In the genomic region with DNA sequence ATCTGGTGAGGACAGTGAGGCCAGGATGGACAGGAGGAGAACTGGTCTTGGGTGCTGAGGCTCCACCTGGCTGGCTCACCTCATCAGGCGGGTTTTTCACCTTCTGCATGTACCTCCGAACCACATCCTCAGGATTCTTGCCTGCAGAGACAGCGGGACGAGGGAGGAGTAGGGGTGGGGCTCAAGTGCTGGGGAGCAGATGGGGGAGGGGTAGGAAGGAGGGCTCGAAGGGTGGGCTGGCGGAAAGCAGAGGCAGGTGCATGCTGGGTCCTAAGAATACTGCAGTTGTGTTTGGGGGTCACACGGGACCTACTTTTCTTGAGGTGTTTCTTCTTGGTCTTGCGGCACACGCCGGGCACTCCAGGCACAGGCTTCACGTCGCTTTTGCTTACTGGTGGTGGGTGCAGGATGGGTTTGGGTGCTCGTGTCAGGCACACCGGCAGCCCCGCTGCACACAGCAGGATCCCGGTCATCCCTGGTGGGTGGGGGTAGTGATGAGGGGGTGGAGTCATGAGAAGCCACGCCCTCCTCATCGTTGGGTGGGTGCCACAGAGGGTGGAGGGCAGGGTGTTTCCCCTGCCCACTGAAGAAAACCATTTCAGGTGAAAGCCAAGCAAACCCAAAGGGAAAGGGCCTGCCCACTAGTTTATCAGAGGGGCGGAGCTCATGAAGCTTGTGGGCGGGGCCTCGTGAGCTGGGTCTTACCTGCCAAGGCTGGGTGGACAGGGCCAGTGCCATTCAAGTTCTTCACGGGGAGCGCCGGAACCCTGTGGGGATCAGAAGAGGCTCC, we compare ENCODE assay signal across 17 mouse cellular contexts. TPM values are rescaled to one million over a fixed set of nuclear protein-coding genes. Genes with fewer than 3 reads are reported as not detected.
DNase-seq lines count a peak whose midpoint lies in the region; ATAC-seq and TF ChIP-seq lines count a peak whose summit lies in the region.
"Had no signal": no experiment of that assay in that cellular context is flagged by ENCODE, and none has a peak within 500 bp of the region (broad histone marks: within the 10 kb centered on the region; RNA-seq: fewer than 3 reads in every experiment).

No protein-coding gene starts in this region.

- TF ChIP-seq CTCF in ES-Bruce4 (IDR thresholded peaks at IDR 0.05; ENCODE audit: low read depth, low read length), result no peak
- no peak for TF ChIP-seq CTCF in hindbrain, postnatal 0 days (IDR thresholded peaks at IDR 0.05; ENCODE audit: low read depth)

- peaks cover 66% of the 10 kb centered on the region for H3K27me3 ChIP-seq in hindbrain, embryonic 10.5 days (ENCODE audit: insufficient read depth, poor library complexity, severe bottlenecking)
- H3K27me3 ChIP-seq in hindbrain, embryonic 12.5 days, result peaks cover 51% of the 10 kb centered on the region
- H3K27me3 ChIP-seq in neural tube, embryonic 12.5 days (replicated peaks), result peaks cover 42% of the 10 kb centered on the region
- H3K27me3 ChIP-seq in neural tube, embryonic 15.5 days (replicated peaks), result peaks cover 36% of the 10 kb centered on the region
- H3K27me3 ChIP-seq in ES-Bruce4 (ENCODE audit: control insufficient read depth, insufficient read depth, low read length, poor library complexity, severe bottlenecking), result no peaks in the 10 kb centered on the region
- H3K27me3 ChIP-seq in embryonic facial prominence, embryonic 15.5 days, result peaks cover 22% of the 10 kb centered on the region
- H3K27me3 ChIP-seq in hindbrain, postnatal 0 days (ENCODE audit: insufficient read depth, low read length), result no peaks in the 10 kb centered on the region
- H3K27me3 ChIP-seq: CH12.LX had no signal

- H3K27ac ChIP-seq in hindbrain, embryonic 10.5 days, result no peak overlapping the region
- no peak overlapping the region for H3K27ac ChIP-seq in hindbrain, embryonic 12.5 days
- H3K27ac ChIP-seq in neural tube, embryonic 12.5 days, result no peak overlapping the region
- H3K27ac ChIP-seq in neural tube, embryonic 15.5 days (replicated peaks), result no peak overlapping the region
- no peak overlapping the region for H3K27ac ChIP-seq in ES-Bruce4 (ENCODE audit: insufficient read depth, low read length)
- no peak overlapping the region for H3K27ac ChIP-seq in embryonic facial prominence, embryonic 15.5 days (replicated peaks)
- no peak overlapping the region for H3K27ac ChIP-seq in hindbrain, postnatal 0 days

- no peaks in the 10 kb centered on the region for H3K36me3 ChIP-seq in hindbrain, embryonic 10.5 days
- no peaks in the 10 kb centered on the region for H3K36me3 ChIP-seq in hindbrain, embryonic 12.5 days
- 0 out of 2 replicates have a peak, but pooled peaks cover 6% of the 10 kb centered on the region for H3K36me3 ChIP-seq in neural tube, embryonic 12.5 days
- H3K36me3 ChIP-seq in neural tube, embryonic 15.5 days, result peaks cover 58% of the 10 kb centered on the region
- H3K36me3 ChIP-seq in ES-Bruce4 (ENCODE audit: control insufficient read depth, insufficient read depth, low read length, poor library complexity, severe bottlenecking), result no peaks in the 10 kb centered on the region
- no peaks in the 10 kb centered on the region for H3K36me3 ChIP-seq in embryonic facial prominence, embryonic 15.5 days
- peaks cover 8% of the 10 kb centered on the region for H3K36me3 ChIP-seq in hindbrain, postnatal 0 days (ENCODE audit: insufficient read depth, low read length)

- H3K4me3 ChIP-seq in hindbrain, embryonic 10.5 days, result peak overlapping the region; percentile 20; the same call in 1 of the 2 replicates
- H3K4me3 ChIP-seq in hindbrain, embryonic 12.5 days, result no peak overlapping the region
- H3K4me3 ChIP-seq in neural tube, embryonic 12.5 days, result no peak overlapping the region
- H3K4me3 ChIP-seq in neural tube, embryonic 15.5 days (replicated peaks), result no peak overlapping the region
- peak overlapping the region; percentile 83 for H3K4me3 ChIP-seq in ES-Bruce4 (ENCODE audit: low read depth, low read length)
- no peak overlapping the region for H3K4me3 ChIP-seq in embryonic facial prominence, embryonic 15.5 days (replicated peaks)
- H3K4me3 ChIP-seq in hindbrain, postnatal 0 days (ENCODE audit: low read length), result no peak overlapping the region
- H3K4me3 ChIP-seq: megakaryocyte, embryonic 14.5 days; myocyte had no signal

- no peak overlapping the region; the same call in 1 of the 2 replicates for H3K9ac ChIP-seq in hindbrain, embryonic 12.5 days
- H3K9ac ChIP-seq in neural tube, embryonic 12.5 days, result no peak overlapping the region
- H3K9ac ChIP-seq in neural tube, embryonic 15.5 days (replicated peaks), result no peak overlapping the region
- peak overlapping the region; percentile 42; the same call in 1 of the 2 replicates for H3K9ac ChIP-seq in ES-Bruce4 (ENCODE audit: low read depth, poor library complexity, severe bottlenecking)
- H3K9ac ChIP-seq in embryonic facial prominence, embryonic 15.5 days, result no peak overlapping the region
- no peak overlapping the region for H3K9ac ChIP-seq in hindbrain, postnatal 0 days (replicated peaks; ENCODE audit: low read length)

- H3K4me1 ChIP-seq in hindbrain, embryonic 10.5 days (replicated peaks), result peaks cover 39% of the 10 kb centered on the region
- peaks cover 28% of the 10 kb centered on the region for H3K4me1 ChIP-seq in hindbrain, embryonic 12.5 days
- H3K4me1 ChIP-seq in neural tube, embryonic 12.5 days, result peaks cover 23% of the 10 kb centered on the region
- H3K4me1 ChIP-seq in neural tube, embryonic 15.5 days, result peaks cover 26% of the 10 kb centered on the region
- H3K4me1 ChIP-seq in ES-Bruce4 (ENCODE audit: control insufficient read depth, insufficient read depth, low read length), result peaks cover 7% of the 10 kb centered on the region
- H3K4me1 ChIP-seq in embryonic facial prominence, embryonic 15.5 days, result peaks cover 14% of the 10 kb centered on the region
- peaks cover 13% of the 10 kb centered on the region for H3K4me1 ChIP-seq in hindbrain, postnatal 0 days (ENCODE audit: insufficient read depth, low read length)

- WGBS in hindbrain, embryonic 10.5 days, result 9% methylated on average over 24 of the region's 24 CpGs
- 9% methylated on average over 24 of the region's 24 CpGs for WGBS in hindbrain, embryonic 12.5 days
- WGBS in neural tube, embryonic 12.5 days, result 7% methylated on average over 24 of the region's 24 CpGs
- 12% methylated on average over 24 of the region's 24 CpGs for WGBS in neural tube, embryonic 15.5 days
- 10% methylated on average over 24 of the region's 24 CpGs for WGBS in embryonic facial prominence, embryonic 15.5 days
- WGBS in hindbrain, postnatal 0 days, result 17% methylated on average over 24 of the region's 24 CpGs

- no peak for ATAC-seq in hindbrain, embryonic 12.5 days (ENCODE audit: low FRiP score)
- ATAC-seq in neural tube, embryonic 12.5 days (ENCODE audit: low FRiP score, low read depth), result no peak
- no peak for ATAC-seq in neural tube, embryonic 15.5 days (ENCODE audit: low FRiP score)
- ATAC-seq in embryonic facial prominence, embryonic 15.5 days (ENCODE audit: insufficient number of reproducible peaks, low FRiP score, low TSS enrichment, low read depth), result no peak
- ATAC-seq in hindbrain, postnatal 0 days, result no peak
- ATAC-seq: intestine, embryonic 16.5 days had no signal

- no peak overlapping the region for H3K4me2 ChIP-seq in hindbrain, embryonic 12.5 days (replicated peaks)
- 0 out of 2 replicates have a peak overlapping the region, but pooled peaks have one; percentile 12 for H3K4me2 ChIP-seq in neural tube, embryonic 12.5 days (replicated peaks)
- no peak overlapping the region for H3K4me2 ChIP-seq in neural tube, embryonic 15.5 days
- 0 out of 2 replicates have a peak overlapping the region, but pooled peaks have one; percentile 12 for H3K4me2 ChIP-seq in embryonic facial prominence, embryonic 15.5 days (replicated peaks)
- no peak overlapping the region for H3K4me2 ChIP-seq in hindbrain, postnatal 0 days (ENCODE audit: low read depth, low read length)

- no peak for TF ChIP-seq POLR2A in ES-Bruce4 (IDR thresholded peaks at IDR 0.05; ENCODE audit: insufficient read depth, low read length)

- DNase-seq in hindbrain, embryonic 10.5 days (ENCODE audit: low spot score), result no peak
- no peak for DNase-seq in layer of hippocampus, postnatal 25 days (ENCODE audit: extremely low spot score in 1 of 2, low spot score in 1 of 2)
- DNase-seq in hindbrain, postnatal 0 days (ENCODE audit: low spot score), result no peak
- DNase-seq: adrenal gland, postnatal 25 days; left cerebral cortex, postnatal 4 days; lung, adult 2 months had no signal

- TF ChIP-seq EP300 in ES-Bruce4 (IDR thresholded peaks at IDR 0.05; ENCODE audit: insufficient read depth, low read depth, low read length), result peak; percentile 47; the same call in 1 of the 2 replicates

- H3K9me3 ChIP-seq in hindbrain, embryonic 10.5 days, result no peaks in the 10 kb centered on the region
- no peaks in the 10 kb centered on the region for H3K9me3 ChIP-seq in hindbrain, embryonic 12.5 days (replicated peaks)
- no peaks in the 10 kb centered on the region for H3K9me3 ChIP-seq in neural tube, embryonic 12.5 days
- H3K9me3 ChIP-seq in neural tube, embryonic 15.5 days (replicated peaks), result no peaks in the 10 kb centered on the region
- no peaks in the 10 kb centered on the region for H3K9me3 ChIP-seq in ES-Bruce4 (replicated peaks; ENCODE audit: control insufficient read depth, insufficient read depth, low read length, poor library complexity, severe bottlenecking)
- H3K9me3 ChIP-seq in embryonic facial prominence, embryonic 15.5 days (replicated peaks), result no peaks in the 10 kb centered on the region
- H3K9me3 ChIP-seq in hindbrain, postnatal 0 days (ENCODE audit: low read length), result no peaks in the 10 kb centered on the region
- H3K9me3 ChIP-seq: megakaryocyte, embryonic 14.5 days had no signal

RNA-seq across cellular contexts. Expression of a gene that starts 28.6 kb away (rescaled TPM):
- 1.7 and 5.8 TPM in 2 replicates for polyA plus RNA-seq in hindbrain, embryonic 10.5 days (2016; fragmentation: Nextera tagmentation; extraction: Ambion mirVana)
- polyA plus RNA-seq in hindbrain, embryonic 12.5 days (2016; fragmentation: Nextera tagmentation; extraction: Ambion mirVana), result 23.0 and 25.6 TPM in 2 replicates
- polyA plus RNA-seq in neural tube, embryonic 12.5 days (2016; fragmentation: Nextera tagmentation; extraction: Ambion mirVana), result 27.0 and 29.1 TPM in 2 replicates
- 59.9 and 61.1 TPM in 2 replicates for polyA plus RNA-seq in neural tube, embryonic 15.5 days (2015; fragmentation: Nextera tagmentation; extraction: Ambion mirVana)
- 19.1 and 21.0 TPM in 2 replicates for polyA plus RNA-seq in ES-Bruce4 (2011; ENCODE audit: insufficient read depth, insufficient read length, low read depth, missing spikeins)
- 6.2 and 7.7 TPM in 2 replicates for polyA plus RNA-seq in embryonic facial prominence, embryonic 15.5 days (2015; fragmentation: Nextera tagmentation; extraction: Ambion mirVana)
- total RNA-seq in layer of hippocampus, postnatal 25 days (2021), result 10 to 100 TPM; 67.2 to 78.5 TPM
- total RNA-seq in hindbrain, postnatal 0 days (2014; rRNA removed), result 230 and 246 TPM in 2 replicates
- 51.4 and 52.9 TPM in 2 replicates for polyA plus RNA-seq in hindbrain, postnatal 0 days (2015; fragmentation: Nextera tagmentation; extraction: Ambion mirVana)
- total RNA-seq: common myeloid progenitor, adult 5-6 weeks had no signal
- polyA plus RNA-seq: myocyte had no signal

RNA-seq across cellular contexts. Expression of a gene that starts 34.6 kb away (rescaled TPM):
- 0.13 and 0.15 TPM in 2 replicates for polyA plus RNA-seq in hindbrain, embryonic 10.5 days (2016; fragmentation: Nextera tagmentation; extraction: Ambion mirVana)
- 0.06 and 0.38 TPM in 2 replicates for polyA plus RNA-seq in hindbrain, embryonic 12.5 days (2016; fragmentation: Nextera tagmentation; extraction: Ambion mirVana)
- 0.15 and 0.33 TPM in 2 replicates for polyA plus RNA-seq in neural tube, embryonic 12.5 days (2016; fragmentation: Nextera tagmentation; extraction: Ambion mirVana)
- 0.24 and 0.93 TPM in 2 replicates for polyA plus RNA-seq in neural tube, embryonic 15.5 days (2015; fragmentation: Nextera tagmentation; extraction: Ambion mirVana)
- 2.0 and 3.5 TPM in 2 replicates for polyA plus RNA-seq in ES-Bruce4 (2011; ENCODE audit: insufficient read depth, insufficient read length, low read depth, missing spikeins)
- 1.2 and 1.3 TPM in 2 replicates for polyA plus RNA-seq in embryonic facial prominence, embryonic 15.5 days (2015; fragmentation: Nextera tagmentation; extraction: Ambion mirVana)
- total RNA-seq in layer of hippocampus, postnatal 25 days (2021), result 100 to 1,000 TPM in 1 of 2 experiments, 10 to 100 TPM in 1; 92.7 to 100 TPM
- total RNA-seq in hindbrain, postnatal 0 days (2014; rRNA removed), result 3.9 and 8.2 TPM in 2 replicates
- polyA plus RNA-seq in hindbrain, postnatal 0 days (2015; fragmentation: Nextera tagmentation; extraction: Ambion mirVana), result 3.2 and 4.7 TPM in 2 replicates
- total RNA-seq: heart, postnatal 25 days had no signal

RNA-seq across cellular contexts. Expression of a gene that starts 49.1 kb away (rescaled TPM):
- polyA plus RNA-seq in hindbrain, embryonic 10.5 days (2016; fragmentation: Nextera tagmentation; extraction: Ambion mirVana), result 0.85 TPM in 1 of 2 replicates, not detected in the other
- polyA plus RNA-seq in hindbrain, embryonic 12.5 days (2016; fragmentation: Nextera tagmentation; extraction: Ambion mirVana), result 0.56 and 0.77 TPM in 2 replicates
- polyA plus RNA-seq in neural tube, embryonic 12.5 days (2016; fragmentation: Nextera tagmentation; extraction: Ambion mirVana), result not detected in 2 replicates
- polyA plus RNA-seq in neural tube, embryonic 15.5 days (2015; fragmentation: Nextera tagmentation; extraction: Ambion mirVana), result 0.33 and 0.80 TPM in 2 replicates
- polyA plus RNA-seq in ES-Bruce4 (2011; ENCODE audit: insufficient read depth, insufficient read length, low read depth, missing spikeins), result not detected in 2 replicates
- polyA plus RNA-seq in embryonic facial prominence, embryonic 15.5 days (2015; fragmentation: Nextera tagmentation; extraction: Ambion mirVana), result 0.92 and 2.5 TPM in 2 replicates
- total RNA-seq in layer of hippocampus, postnatal 25 days (2021), result under 1 TPM; 0.39 to 0.42 TPM
- total RNA-seq in hindbrain, postnatal 0 days (2014; rRNA removed), result 0.21 and 0.79 TPM in 2 replicates
- 0.26 and 0.86 TPM in 2 replicates for polyA plus RNA-seq in hindbrain, postnatal 0 days (2015; fragmentation: Nextera tagmentation; extraction: Ambion mirVana)
- total RNA-seq: CH12.LX; common myeloid progenitor, adult 5-6 weeks; heart, postnatal 25 days had no signal
- polyA plus RNA-seq: intestine, embryonic 16.5 days; myocyte had no signal

Comparison
In these comparisons a context has a peak if more than half of its experiments do, and no peak if none do; other contexts are left out.
1. H3K4me3 ChIP-seq: peak in hindbrain, embryonic 10.5 days (single experiment) and ES-Bruce4 (single experiment); none in hindbrain, embryonic 12.5 days (single experiment), neural tube, embryonic 12.5 days (single experiment), neural tube, embryonic 15.5 days (single experiment), embryonic facial prominence, embryonic 15.5 days (single experiment) and hindbrain, postnatal 0 days (single experiment).
2. H3K4me2 ChIP-seq: peak in neural tube, embryonic 12.5 days (single experiment) and embryonic facial prominence, embryonic 15.5 days (single experiment); none in hindbrain, embryonic 12.5 days (single experiment), neural tube, embryonic 15.5 days (single experiment) and hindbrain, postnatal 0 days (single experiment).